Mouse (Mus musculus): ENCODE data around the gene Bbs2.

DNA sequence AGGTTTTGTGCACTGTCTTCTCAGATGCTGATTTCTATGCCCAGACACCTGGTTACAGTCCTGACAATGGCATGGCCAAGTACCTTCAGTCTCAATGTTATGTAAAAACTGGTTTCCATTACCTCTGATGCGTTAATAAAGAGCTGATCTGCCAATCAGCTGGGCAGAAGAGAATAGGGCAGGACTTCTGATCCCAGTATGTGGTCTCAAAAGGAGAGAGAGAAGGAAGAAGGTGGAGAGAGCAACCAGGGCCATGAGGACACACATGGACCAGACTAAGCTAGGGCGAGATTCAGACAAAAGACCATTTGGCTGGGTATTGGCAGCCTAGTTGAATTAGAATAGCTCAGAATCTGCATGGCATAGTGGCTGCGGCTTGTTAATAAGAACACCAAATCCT lies 65.1 kb downstream of the Bbs2 start:
- TF ChIP-seq CTCF (IDR thresholded peaks at IDR 0.05; ENCODE audit: low read depth) = no peak
- no peak for TF ChIP-seq EP300 (IDR thresholded peaks at IDR 0.05; ENCODE audit: low read depth)

Measured in liver, embryonic 14.5 days (tissue).